Mouse (Mus musculus) CH12.LX (cell line): ENCODE measurements at regions not wholly inside any gene's neighbourhood (a gene's known extent, or its start where the extent isn't known, plus 50 kb on each side); places are given as distances from the start of the nearest gene placed in this dataset.

Experiments
- CTCF ChIP-seq, 2 experiments: IDR thresholded peaks in 1 of 2; conservative IDR thresholded peaks in 1 of 2; 2 replicates each; pipeline ENCODE4 v1.5.1; 2011 to 2012; ENCODE audit warnings: low read depth in 2 of 2, low read length in 2 of 2, improper control_type of control experiment in 1 of 2, inconsistent platforms in 1 of 2, mild to moderate bottlenecking in 1 of 2, moderate library complexity in 1 of 2
- MYC ChIP-seq: IDR thresholded peaks from 2 replicates; pipeline ENCODE4 v1.6.1; 2011; ENCODE audit warnings: low read depth, mild to moderate bottlenecking, improper control_type of control experiment, low read length
- USF1 ChIP-seq: IDR thresholded peaks from 2 replicates; pipeline ENCODE4 v1.6.1; 2014; ENCODE audit warnings: low read depth, mild to moderate bottlenecking, inconsistent platforms, low read length, improper control_type of control experiment
- ZKSCAN1 ChIP-seq: IDR thresholded peaks from 2 replicates; pipeline ENCODE4 v1.6.1; 2012; ENCODE audit warnings: low read depth, inconsistent platforms, low read length, improper control_type of control experiment, borderline replicate concordance
- ZNF384 ChIP-seq: IDR thresholded peaks from 2 replicates; pipeline ENCODE4 v1.6.1; 2012; ENCODE audit warnings: low read depth, low read length, improper control_type of control experiment, inconsistent platforms

DNA sequence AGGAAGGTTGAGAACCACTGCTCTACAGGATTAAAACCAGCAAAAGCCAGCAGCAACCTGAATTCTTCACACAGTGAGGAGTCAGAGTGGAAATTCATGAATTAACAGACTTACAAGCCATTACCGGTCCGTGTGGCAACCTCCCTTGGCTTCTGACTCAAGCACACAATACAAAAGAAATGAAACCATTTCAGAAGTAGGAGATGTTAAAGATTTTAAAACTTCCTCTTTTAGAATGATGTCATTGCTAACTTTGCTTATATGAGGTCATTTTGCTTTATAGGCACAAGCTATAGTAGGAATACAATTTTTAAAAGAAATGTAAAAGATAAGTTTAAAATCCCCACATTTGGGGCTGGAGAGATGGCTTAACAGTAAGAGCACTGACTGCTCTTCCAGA is 99.1 kb upstream of the Clint1 start:
- TF ChIP-seq ZKSCAN1 = no peak
- no peak for TF ChIP-seq CTCF (conservative IDR thresholded peaks at IDR 0.05 in 1 of 2, IDR thresholded peaks at IDR 0.05 in 1 of 2; ENCODE audit: low read depth in 2 of 2, low read length in 2 of 2)
- TF ChIP-seq USF1 = no peak
- no peak for TF ChIP-seq ZNF384
- 0 out of 2 replicates have a peak, but pooled peaks have one; percentile 9 for TF ChIP-seq MYC
